Mouse (Mus musculus) hindlimb bud, embryonic 11.5 days (tissue): ENCODE measurements at regions not wholly inside any gene's neighbourhood (a gene's known extent, or its start where the extent isn't known, plus 50 kb on each side); places are given as distances from the start of the nearest gene placed in this dataset.

Experiments
- DNase-seq: peaks from one replicate; pipeline ENCODE4 v3.0.0-alpha.2; 2012; ENCODE audit warnings: low read depth, low spot score; ENCODE audit errors: extremely low spot score

DNA sequence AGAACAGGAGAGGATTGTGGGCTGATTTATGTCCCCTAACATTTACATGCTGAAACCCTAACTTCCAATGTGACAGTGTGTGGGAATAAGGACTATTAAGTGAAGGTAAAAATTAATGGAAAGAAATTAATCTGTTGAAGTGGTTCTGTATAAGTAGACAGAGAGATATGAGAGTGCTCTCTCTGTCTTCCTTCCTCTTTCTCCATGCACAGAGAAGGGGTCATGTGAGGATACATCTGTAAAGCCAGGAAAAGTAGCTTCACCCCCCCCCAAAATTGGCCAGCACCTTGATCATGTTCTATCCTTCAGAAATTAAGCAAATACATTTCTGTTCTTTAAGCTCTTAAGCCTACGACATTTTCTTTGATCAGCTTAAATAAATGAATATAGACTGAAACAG is 268.6 kb upstream of the Ccdc54 start:
- DNase-seq, result no peak

- no peak for DNase-seq
Observed at GRCm38 (mm10) chr16:50852081-50852480, 261.1 kb upstream of the Ccdc54 start.

DNA sequence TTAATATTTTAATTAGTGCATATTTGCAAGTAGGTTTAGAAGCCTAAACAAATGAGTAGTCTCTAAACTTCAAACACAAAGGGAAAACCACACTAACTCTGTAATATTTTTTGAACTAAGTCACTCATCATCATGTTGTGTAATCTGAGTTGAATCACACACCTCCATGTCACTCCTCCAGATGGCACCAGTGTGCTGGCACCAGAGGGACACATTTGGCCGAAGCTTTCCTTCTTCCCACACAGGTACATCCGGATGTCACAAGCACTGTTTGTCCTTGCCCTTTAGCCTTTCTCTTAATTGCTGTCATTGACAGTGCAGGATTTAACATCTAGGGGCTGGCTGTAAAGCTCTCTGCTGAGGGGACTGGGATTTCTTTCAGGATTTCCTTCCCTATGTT is 256.7 kb upstream of the Ccdc54 start:
- no peak for DNase-seq

DNA sequence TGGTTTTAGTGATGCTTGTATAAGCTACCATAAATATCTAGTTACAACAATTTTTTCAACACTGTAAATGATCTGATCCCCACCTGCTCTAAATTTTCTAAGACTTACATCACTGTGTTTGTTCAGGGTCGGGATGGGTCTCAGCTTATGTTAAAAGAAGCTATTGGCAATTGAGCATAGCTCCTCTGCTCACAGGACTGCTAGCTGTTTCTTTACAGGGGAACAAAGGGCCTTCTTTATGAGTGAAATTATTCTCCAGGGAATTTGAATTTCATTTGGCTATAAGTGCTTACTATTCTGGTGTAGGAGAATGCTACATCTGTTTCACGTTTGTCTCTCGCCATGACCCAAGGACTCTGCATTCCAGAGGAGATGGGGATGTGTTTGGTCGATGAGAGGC is 255.6 kb upstream of the Ccdc54 start:
- no peak for DNase-seq

DNA sequence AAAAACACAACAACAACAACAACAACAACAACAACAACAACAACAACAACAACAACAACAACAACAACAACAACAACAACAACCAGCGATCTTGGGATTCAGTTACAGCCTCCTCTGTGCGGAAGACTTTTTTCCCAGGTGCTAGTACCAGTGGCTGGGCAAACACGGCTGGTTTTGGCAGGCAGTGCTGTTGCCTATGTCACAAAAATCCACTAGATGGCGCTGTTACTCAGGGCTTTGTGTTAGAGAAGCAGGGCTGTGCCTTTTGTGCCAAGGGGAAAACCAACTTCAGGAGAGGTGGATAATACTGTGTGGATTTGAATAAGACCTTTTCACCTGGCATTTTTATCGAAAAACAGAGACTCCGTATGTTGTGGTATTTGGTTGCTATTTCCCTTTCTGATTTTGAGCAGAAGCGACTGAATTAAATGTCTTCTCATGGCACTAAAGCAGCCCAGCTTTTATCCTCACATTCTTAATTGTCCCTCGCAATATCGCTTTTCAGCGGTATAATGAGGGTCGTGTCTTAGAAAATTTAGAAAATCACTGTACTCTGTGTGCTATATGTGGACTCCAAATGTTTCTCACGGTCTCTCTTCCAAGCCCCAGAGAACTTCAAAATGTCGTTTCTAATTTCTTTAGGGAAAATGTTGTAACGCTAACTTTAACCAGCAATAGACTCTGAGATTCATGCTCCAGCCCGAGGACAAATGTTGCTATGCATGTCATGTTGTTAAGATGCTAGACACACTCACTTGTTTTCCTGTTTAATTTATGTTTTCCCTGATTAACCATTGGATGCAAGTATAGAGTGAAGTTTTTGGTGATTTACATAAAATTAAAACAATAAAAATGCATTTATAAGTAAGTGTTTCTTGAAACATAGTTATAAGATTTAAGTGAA is 251.0 kb upstream of the Ccdc54 start:
- peak; percentile 83 for DNase-seq

- no peak for DNase-seq
Observed at GRCm38 (mm10) chr16:50841205-50841604, 250.3 kb upstream of the Ccdc54 start.

DNA sequence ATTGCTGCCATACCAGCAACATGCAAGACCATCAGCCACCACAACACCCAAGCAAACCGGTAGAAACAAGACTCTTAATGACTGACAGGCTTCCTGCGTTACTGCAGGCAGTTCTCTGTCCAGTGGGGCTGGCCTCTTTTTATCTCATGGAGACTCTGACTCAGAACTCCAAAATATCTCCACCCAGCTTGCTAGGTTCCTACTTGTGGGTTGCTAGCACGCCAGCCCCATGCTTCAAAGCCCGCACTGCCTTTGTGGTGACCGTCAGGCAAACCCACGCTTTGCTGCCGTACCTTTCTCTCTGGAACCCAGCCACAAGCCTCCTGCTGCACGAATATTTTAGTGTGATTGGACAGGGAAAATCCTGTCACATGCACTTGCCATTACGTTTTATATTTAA is 248.7 kb upstream of the Ccdc54 start:
- DNase-seq, result no peak

GRCm38 (mm10) chr16:50837416-50837815 is 246.5 kb upstream of the Ccdc54 start:
- DNase-seq, result no peak

DNA sequence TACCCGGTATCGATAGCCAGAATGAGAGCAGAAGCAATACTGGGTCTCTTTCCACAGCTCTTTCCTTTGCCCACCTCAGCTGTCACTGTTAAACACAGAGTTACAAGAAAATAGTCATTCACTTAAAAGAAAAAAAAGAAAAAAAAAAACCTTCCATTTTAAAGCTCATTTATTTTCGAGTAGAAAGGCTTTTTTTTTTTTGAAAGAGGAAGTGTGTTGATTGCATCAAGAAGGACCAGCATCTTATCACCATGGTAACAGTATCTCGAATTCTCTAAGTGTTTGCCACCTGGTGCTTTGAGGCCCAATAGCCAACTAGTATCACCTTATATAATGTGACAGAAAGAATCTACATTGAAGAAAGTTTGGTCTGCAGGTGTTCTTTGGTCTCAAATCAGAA is 245.5 kb upstream of the Ccdc54 start:
- DNase-seq, result no peak

GRCm38 (mm10) chr16:50833357-50833756 is 242.4 kb upstream of the Ccdc54 start:
- DNase-seq, result no peak

GRCm38 (mm10) chr16:50822352-50822751 is 231.4 kb upstream of the Ccdc54 start:
- DNase-seq, result no peak

DNA sequence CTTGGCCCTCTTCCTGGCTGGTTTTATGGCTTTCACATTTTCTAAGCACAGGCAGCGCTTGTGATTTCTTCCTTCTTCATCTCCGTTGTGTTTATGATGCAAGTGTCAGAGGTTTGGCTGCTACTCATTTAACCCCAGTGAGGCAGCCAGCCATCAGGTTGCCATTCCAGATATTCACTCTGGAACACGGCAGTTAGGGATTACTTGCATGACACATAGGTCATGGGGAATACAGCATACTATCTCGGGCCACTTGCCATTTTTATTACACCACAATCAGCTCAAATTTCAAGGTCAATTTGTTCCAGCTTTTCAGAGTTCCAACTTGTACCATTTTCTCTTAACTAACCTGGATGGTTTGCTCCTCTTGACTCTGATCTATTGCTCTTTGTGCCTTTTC is 223.7 kb upstream of the Ccdc54 start:
- peak; percentile 31 for DNase-seq

DNA sequence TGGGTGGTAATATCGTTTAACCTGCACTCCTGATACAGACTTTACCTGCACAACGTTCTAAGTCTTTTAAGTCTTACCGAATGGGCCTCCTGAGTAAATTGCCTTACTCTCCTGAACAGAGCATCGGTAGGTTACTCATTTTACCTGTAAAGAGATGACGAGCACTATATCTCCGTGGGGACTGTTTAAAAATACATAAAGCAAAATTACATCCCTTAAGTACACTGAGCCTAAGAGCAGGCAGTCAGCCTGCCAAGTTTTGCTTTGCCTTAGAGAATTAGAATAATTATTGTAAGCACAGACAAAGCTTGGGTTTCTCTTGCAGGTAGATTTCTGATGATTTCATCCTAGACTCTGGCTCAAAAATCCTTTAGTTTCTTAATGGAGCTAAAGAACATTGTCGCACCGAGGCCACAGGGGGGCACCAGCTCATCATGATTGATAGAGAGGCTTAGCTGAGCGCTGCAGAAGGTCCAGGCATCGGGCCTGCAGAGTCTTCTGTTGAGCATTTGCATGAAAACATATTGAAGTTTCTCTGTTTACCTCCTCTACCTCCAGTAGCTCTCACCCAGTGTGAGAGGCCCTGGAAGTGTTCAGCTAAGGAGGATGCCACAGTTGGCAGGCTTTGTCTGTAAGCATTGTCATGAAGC is 208.3 kb upstream of the Ccdc54 start:
- no peak for DNase-seq

DNA sequence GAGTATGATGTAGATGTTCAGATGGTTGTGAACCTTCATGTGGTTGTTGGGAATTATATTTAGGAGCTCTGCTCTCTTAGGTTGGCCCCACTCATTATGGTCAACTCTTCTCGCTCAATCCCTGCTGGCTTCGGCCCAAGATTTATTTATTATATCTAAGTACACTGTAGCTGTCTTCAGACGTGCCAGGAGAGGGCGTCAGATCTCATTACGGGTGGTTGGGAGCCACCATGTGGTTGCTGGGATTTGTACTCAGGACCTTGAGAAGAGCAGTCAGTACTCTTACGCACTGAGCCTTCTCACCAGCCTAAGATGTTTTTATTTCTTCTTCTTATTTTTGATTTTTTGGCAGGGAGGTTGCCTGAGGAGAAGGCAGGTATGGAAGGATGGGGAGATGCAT is 207.1 kb upstream of the Ccdc54 start:
- DNase-seq, result no peak

DNA sequence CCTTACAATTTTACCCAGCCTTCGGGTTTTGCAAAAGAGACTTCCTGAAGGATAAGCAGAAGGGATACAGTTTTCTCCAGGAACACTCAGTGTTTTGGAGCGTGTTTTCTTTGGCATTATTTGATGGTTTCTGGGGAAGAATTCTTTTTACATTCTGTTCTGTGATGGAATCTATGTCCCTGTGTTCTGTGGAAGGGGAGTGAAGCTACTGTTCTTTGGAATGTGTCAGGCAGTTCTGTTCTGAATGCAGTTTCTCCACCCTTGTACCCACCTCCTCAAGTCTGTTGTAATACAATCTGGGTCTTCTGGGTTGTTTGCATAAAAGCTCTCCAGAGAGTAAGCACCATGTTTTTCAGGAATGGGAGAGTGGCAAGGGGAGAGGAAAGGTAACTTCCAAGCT is 202.0 kb upstream of the Ccdc54 start:
- DNase-seq, result no peak

DNA sequence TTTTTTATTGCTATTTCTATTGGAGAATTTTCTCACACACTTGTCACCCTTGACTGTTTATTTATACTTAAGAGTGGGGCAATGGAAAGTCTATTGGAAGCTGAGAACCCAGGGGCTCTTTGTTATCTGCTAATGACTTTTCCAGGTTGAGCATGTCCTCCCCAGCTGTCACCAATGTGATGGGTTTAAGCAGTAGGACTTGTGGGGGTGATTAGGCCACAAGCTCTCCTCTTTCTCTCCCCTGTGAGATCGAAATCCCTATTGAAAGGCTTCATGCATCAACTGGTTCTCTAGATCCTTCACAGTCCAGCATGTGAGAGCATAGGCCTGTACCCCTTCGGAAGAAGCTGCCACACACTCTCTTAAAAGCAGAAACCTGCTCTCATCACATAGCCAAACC is 201.6 kb upstream of the Ccdc54 start:
- no peak for DNase-seq

DNA sequence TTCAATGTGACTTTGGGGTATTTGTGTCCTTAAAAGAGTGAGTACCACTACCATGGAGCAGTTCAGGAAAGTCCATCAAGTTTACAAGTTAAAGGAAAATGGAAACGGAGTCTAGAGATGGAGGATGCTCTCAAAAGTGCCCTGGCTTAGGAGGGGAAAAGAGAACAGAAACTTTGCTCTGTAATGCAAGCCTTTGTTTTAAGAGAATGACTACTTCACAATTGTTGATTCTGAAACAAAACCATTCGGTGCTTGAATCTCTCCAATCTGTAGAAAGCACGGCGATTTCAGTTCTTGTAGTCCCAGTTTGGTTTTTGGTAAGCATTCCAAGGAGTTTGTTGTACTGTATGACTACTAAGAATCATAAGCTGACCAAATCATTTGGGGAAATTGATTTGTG is 197.7 kb upstream of the Ccdc54 start:
- no peak for DNase-seq

DNA sequence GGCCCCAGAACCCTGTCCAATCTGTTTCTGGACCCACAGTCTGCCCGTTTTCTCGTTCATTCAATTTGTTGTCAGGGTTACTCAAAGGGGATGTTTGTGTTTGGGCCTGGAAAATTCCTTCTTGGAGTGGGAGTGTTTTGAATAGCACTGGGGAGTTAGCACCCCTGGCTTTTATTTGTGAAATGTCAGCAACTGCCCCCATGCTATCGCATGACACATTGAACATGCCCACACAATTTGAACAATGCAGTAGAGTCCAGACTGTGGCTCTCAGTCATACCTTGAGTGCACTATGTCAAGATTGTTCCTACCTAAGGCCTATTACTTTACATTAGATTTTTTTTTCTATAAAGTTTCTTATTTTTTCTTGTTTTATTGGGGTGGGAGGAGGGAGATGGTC is 195.2 kb upstream of the Ccdc54 start:
- DNase-seq, result no peak

DNA sequence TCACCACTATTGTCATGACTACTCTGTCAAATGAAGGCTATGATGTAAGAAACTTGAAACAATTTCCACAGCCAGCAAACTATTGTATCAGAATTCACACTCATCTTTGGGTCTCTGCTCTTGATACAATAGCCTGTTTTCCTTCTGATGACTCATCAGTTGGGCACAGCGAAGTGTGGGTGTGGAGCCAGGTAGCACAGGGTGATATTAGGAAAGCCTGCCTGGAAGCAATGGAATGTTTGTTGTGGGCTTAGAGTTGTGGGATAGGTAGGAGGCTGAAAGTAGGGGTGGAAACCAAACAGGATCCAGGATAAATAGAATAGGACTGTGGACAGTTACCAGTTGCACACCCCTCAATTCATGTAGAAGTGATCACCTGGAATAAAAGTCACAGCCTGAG is 194.4 kb upstream of the Ccdc54 start:
- DNase-seq, result no peak

- no peak for DNase-seq
Observed at GRCm38 (mm10) chr16:50784651-50785228, 193.8 kb upstream of the Ccdc54 start.

DNA sequence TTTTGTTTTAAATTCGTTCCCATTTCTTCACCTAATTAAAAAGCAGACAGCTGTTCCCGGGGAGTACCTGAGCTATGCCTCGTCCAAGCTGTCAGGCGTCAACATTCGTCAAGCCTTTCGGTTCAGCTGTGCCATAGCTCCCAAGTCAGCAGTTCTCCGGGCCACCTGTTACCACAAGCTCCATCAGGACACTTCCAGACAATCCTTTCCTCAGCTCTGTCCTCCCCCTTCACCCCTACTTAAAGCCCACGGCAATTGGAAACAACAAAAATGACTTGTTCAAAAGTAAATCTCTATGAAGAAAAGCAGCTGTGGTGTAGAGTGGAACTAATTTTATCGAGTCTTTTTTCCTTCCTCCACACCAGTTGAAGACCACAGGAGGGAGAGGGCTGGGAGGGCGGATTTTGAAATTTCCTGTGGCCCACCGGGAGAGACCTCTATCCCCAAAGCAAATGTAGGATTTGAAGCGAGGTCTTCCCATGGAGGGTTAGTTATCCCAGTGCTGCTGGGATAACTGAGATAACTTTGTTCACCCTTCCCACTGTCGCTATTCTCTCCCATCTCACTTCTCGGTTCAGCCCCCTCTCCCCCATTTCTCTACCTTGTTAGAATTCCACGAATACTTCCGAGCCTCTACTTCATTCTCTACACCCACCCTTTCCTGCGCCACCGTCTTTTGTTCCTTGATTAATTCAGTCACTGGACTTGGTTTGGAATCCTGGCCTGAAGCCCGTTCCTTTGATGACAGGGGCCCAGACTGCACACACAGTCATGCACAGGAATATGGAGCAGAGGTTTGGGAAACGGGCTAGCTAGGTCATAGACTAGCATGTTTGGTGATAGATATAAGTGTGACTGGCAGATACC is 193.1 kb upstream of the Ccdc54 start:
- DNase-seq, result no peak
